Mouse (Mus musculus): ENCODE measurements around the gene Palm2. TPM values are rescaled to one million over a fixed set of nuclear protein-coding genes. Genes with fewer than 3 reads are reported as not detected.

Gene Palm2
- polyA plus RNA-seq, 2 experiments: 2.7 to 5.3 TPM

DNA sequence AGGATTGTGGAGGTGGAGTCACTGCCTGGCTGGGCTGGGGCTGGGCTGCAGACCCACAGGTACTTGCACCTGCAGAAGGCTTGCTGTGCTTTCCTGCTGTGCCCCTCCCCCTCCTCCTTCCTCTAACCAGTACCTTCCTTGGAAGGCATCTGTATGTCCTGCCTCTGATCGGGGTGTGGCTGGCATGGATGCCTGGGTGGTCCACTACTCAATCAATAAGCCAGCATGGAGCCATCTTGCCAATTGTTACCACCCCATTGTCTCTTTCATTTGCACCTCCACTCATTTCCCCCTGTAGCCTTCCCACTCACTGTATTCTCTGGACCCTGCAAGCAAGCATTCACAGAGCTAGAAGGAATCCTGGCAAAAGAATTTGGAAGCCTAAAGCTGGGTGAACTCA lies 256.8 kb downstream of the Palm2 start:
- no peak for DNase-seq (ENCODE audit: low spot score)
- Histone ChIP-seq H3K4me3 (replicated peaks; ENCODE audit: low read length) (no peak overlapping the region), H3K9ac (ENCODE audit: low read depth, low read length, severe bottlenecking) (no peak overlapping the region), H3K4me2 (replicated peaks; ENCODE audit: low read depth, low read length, severe bottlenecking) (no peak overlapping the region), H3K36me3 (ENCODE audit: control insufficient read depth, insufficient read depth, low read length) (peaks cover 26% of the 10 kb centered on the region; the same call in 1 of the 2 replicates), H3K27ac (replicated peaks; ENCODE audit: low read depth, low read length) (no peak overlapping the region), H3K4me1 (ENCODE audit: control insufficient read depth, insufficient read depth, low read length) (no peaks in the 10 kb centered on the region), H3K9me3 (ENCODE audit: control insufficient read depth, low read length) (no peaks in the 10 kb centered on the region), H3K27me3 (ENCODE audit: control insufficient read depth, insufficient read depth, low read length) (no peaks in the 10 kb centered on the region)
- no peak for ATAC-seq (ENCODE audit: low FRiP score, low read depth)
- WGBS: 29% methylated on average over 1 of the region's 1 CpGs
- no peak for TF ChIP-seq POLR2A (IDR thresholded peaks at IDR 0.05; ENCODE audit: borderline replicate concordance, extremely low read depth, insufficient read depth, insufficient read length)

DNA sequence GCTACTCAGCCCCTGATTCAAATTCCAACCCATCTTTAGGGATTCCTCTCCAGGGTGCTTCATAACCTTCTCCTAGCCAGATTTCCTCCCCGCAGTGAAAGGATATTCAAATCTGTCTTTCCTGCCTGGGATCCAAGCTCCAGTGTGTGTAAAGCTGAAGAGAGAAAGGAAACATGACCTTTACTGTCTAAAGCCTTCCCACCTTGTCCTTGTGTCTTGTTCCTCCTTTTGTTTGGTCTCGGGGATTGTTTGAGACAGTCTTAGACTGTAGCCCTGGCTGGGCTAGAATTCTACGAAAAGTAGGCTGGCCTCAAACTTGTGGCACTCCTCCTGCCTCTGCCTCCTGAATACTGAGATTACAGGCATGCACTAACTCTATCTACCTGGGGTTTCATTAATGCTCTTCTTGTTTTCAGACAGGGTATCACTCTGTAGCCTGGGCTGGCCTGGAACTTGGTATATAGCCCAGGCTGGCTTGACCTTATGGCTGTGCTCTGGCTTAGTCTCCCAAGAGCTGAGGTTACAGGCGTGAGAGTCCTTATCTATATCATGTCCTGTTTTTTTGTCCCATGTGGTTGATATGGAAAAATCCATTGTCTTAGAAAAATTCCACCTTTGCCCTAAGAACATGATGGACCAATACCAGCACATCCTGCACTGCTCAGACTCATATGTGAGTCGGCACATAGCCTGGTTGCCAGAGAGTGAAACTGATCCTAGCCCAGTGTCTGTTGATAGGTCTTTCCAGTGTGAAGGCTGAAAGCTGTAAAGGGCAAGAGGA lies 260.5 kb downstream of the Palm2 start:
- DNase-seq (ENCODE audit: low spot score): no peak
- Histone ChIP-seq H3K9ac (ENCODE audit: low read depth, low read length, severe bottlenecking) (no peak overlapping the region), H3K27ac (replicated peaks; ENCODE audit: low read depth, low read length) (no peak overlapping the region), H3K4me2 (replicated peaks; ENCODE audit: low read depth, low read length, severe bottlenecking) (no peak overlapping the region), H3K27me3 (ENCODE audit: control insufficient read depth, insufficient read depth, low read length) (no peaks in the 10 kb centered on the region), H3K4me1 (ENCODE audit: control insufficient read depth, insufficient read depth, low read length) (no peaks in the 10 kb centered on the region), H3K4me3 (replicated peaks; ENCODE audit: low read length) (no peak overlapping the region), H3K9me3 (ENCODE audit: control insufficient read depth, low read length) (no peaks in the 10 kb centered on the region), H3K36me3 (ENCODE audit: control insufficient read depth, insufficient read depth, low read length) (peaks cover 22% of the 10 kb centered on the region; the same call in 1 of the 2 replicates)
- ATAC-seq (ENCODE audit: low FRiP score, low read depth): no peak
- no peak for TF ChIP-seq POLR2A (IDR thresholded peaks at IDR 0.05; ENCODE audit: borderline replicate concordance, extremely low read depth, insufficient read depth, insufficient read length)
- 87% methylated on average over 5 of the region's 5 CpGs for WGBS

DNA sequence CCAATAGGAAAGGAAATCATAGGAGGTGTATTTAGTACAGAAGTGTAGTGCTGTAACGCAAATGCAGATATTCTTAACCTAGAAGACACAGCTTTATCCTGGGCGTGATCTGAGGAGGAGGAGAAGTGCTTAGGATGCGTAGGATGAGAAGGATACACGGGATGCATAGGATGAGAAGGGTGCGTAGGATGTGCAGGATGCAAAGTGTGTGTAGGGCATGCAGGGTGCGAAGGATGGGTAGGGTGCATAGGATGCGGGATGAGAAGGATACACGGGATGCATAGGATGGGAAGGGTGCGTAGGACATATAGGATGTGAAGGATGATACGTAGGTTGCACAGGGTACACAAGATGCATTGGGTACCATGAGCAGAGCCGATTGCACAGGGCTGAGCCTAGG lies 262.9 kb downstream of the Palm2 start:
- no peak for TF ChIP-seq POLR2A (IDR thresholded peaks at IDR 0.05; ENCODE audit: borderline replicate concordance, extremely low read depth, insufficient read depth, insufficient read length)
- ATAC-seq (ENCODE audit: low FRiP score, low read depth): no peak
- 97% methylated on average over 11 of the region's 11 CpGs for WGBS

DNA sequence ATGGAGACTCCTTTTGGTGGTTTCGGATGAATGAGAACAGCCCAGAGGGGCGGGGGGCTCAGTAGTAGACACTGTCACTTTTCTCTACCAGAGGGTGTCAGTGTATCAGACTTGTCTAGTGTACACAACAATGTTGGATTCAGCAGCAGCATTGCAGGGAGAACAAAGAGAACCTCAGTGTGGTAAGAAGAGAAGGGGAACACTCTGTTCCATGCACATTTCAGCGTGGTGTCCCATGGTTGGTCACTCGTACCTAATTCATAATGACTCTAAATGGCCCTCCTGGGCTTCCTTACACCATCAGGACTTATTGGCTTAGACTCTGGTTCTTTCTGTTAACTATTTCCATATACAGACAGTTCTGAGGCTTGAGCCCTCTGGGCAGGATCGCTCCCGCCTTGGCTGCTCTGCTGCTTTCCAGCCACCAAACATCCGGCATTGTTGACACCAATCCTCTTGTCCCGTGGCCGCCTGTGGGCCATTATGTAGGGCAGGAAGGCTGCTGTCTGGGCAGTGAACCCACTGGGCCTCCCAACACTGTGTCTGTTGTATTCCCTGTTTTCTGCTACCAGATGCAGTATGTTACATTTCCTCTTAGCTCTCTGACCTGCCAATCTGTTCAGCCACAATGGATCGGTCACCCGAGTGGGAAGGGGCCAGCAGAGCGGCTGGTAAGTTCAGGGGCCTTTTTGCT lies 264.0 kb downstream of the Palm2 start:
- Histone ChIP-seq H3K4me1 (ENCODE audit: control insufficient read depth, insufficient read depth, low read length) (no peaks in the 10 kb centered on the region), H3K9me3 (ENCODE audit: control insufficient read depth, low read length) (no peaks in the 10 kb centered on the region), H3K4me2 (replicated peaks; ENCODE audit: low read depth, low read length, severe bottlenecking) (no peak overlapping the region), H3K4me3 (replicated peaks; ENCODE audit: low read length) (no peak overlapping the region), H3K27ac (replicated peaks; ENCODE audit: low read depth, low read length) (no peak overlapping the region), H3K36me3 (ENCODE audit: control insufficient read depth, insufficient read depth, low read length) (peaks cover 10% of the 10 kb centered on the region; the same call in 1 of the 2 replicates), H3K9ac (ENCODE audit: low read depth, low read length, severe bottlenecking) (no peak overlapping the region), H3K27me3 (ENCODE audit: control insufficient read depth, insufficient read depth, low read length) (no peaks in the 10 kb centered on the region)
- ATAC-seq (ENCODE audit: low FRiP score, low read depth) (no peak), DNase-seq (ENCODE audit: low spot score) (no peak)
- 84% methylated on average over 12 of the region's 12 CpGs for WGBS
- no peak for TF ChIP-seq POLR2A (IDR thresholded peaks at IDR 0.05; ENCODE audit: borderline replicate concordance, extremely low read depth, insufficient read depth, insufficient read length)

More for the DNA sequence above, 262.9 kb downstream of the Palm2 start:
- Histone ChIP-seq H3K4me2 (replicated peaks; ENCODE audit: low read depth, low read length, severe bottlenecking) (no peak overlapping the region), H3K9ac (ENCODE audit: low read depth, low read length, severe bottlenecking) (no peak overlapping the region), H3K27ac (replicated peaks; ENCODE audit: low read depth, low read length) (no peak overlapping the region), H3K27me3 (ENCODE audit: control insufficient read depth, insufficient read depth, low read length) (no peaks in the 10 kb centered on the region), H3K36me3 (ENCODE audit: control insufficient read depth, insufficient read depth, low read length) (peaks cover 10% of the 10 kb centered on the region; the same call in 1 of the 2 replicates), H3K4me3 (replicated peaks; ENCODE audit: low read length) (no peak overlapping the region), H3K9me3 (ENCODE audit: control insufficient read depth, low read length) (no peaks in the 10 kb centered on the region), H3K4me1 (ENCODE audit: control insufficient read depth, insufficient read depth, low read length) (no peaks in the 10 kb centered on the region)
- no peak for DNase-seq (ENCODE audit: low spot score)

DNA sequence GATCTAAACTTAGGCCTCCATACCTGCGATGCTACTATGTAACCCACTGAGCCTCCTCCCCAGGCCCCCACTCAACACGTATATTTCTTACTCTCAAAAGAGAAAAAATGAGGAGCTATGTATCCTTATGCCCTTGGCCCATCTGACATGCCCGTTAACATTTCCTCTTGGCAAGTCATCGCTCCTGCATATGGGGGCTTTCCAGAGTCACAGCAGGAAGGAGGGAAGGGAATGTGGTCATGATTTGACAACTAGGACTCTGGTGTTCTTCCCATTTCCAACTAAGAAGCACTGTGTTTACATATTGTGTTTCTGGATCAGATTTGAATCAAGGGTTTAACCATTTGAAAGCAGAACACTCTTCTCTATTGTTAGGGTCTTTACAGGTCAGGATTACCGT lies 267.5 kb downstream of the Palm2 start:
- ATAC-seq (ENCODE audit: low FRiP score, low read depth) (no peak), DNase-seq (ENCODE audit: low spot score) (no peak)
- Histone ChIP-seq H3K4me3 (replicated peaks; ENCODE audit: low read length) (no peak overlapping the region), H3K36me3 (ENCODE audit: control insufficient read depth, insufficient read depth, low read length) (no peaks in the 10 kb centered on the region), H3K27me3 (ENCODE audit: control insufficient read depth, insufficient read depth, low read length) (no peaks in the 10 kb centered on the region), H3K9me3 (ENCODE audit: control insufficient read depth, low read length) (no peaks in the 10 kb centered on the region), H3K27ac (replicated peaks; ENCODE audit: low read depth, low read length) (no peak overlapping the region), H3K9ac (ENCODE audit: low read depth, low read length, severe bottlenecking) (no peak overlapping the region), H3K4me1 (ENCODE audit: control insufficient read depth, insufficient read depth, low read length) (no peaks in the 10 kb centered on the region), H3K4me2 (replicated peaks; ENCODE audit: low read depth, low read length, severe bottlenecking) (no peak overlapping the region)
- no peak for TF ChIP-seq POLR2A (IDR thresholded peaks at IDR 0.05; ENCODE audit: borderline replicate concordance, extremely low read depth, insufficient read depth, insufficient read length)
- WGBS: 83% methylated on average over 5 of the region's 5 CpGs

Measured in limb, embryonic 14.5 days (tissue).